ENCODE assay signal across 8 mouse cellular contexts in the genomic region with DNA sequence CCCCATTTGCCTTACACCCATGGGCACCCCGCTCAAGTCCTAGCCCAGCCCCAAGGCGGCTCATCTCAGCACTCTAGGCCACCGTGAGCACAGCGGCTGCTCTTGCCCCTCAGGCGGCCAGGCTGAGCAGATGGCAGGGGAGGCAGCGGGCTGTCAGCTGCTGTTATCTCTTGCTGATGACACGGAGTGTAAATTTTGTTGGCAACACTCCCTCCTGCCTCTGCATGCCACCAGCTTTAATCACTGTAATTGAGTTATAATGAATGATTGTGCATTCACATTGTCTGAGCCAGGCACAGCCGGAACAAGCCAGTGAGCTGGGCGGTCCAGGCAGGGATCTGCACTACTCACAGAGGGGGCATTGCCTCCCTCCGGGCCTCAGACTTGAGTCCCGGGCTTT.
A peak's percentile ranks its signal among the peaks of the same experiment; 100 is the strongest.
DNase-seq lines count a peak whose midpoint lies in the region; ATAC-seq and TF ChIP-seq lines count a peak whose summit lies in the region.

No protein-coding gene starts in this region.

- H3K4me3 ChIP-seq in forebrain, embryonic 13.5 days: no peak overlapping the region
- no peak overlapping the region for H3K4me3 ChIP-seq in kidney, embryonic 16.5 days (ENCODE audit: low read length)
- H3K4me3 ChIP-seq in lung, adult 2 months (replicated peaks; ENCODE audit: extremely low read depth, low read depth, low read length): no peak overlapping the region

- no peak for TF ChIP-seq CTCF in lung, adult 2 months (IDR thresholded peaks at IDR 0.05; ENCODE audit: insufficient read depth, low read length)

- no peak overlapping the region for H3K4me2 ChIP-seq in forebrain, embryonic 13.5 days
- no peak overlapping the region for H3K4me2 ChIP-seq in kidney, embryonic 16.5 days (replicated peaks; ENCODE audit: low read depth, low read length)

- H3K9me3 ChIP-seq in forebrain, embryonic 13.5 days (replicated peaks): no peaks in the 10 kb centered on the region
- H3K9me3 ChIP-seq in kidney, embryonic 16.5 days (ENCODE audit: low read length): no peaks in the 10 kb centered on the region

- peaks cover 30% of the 10 kb centered on the region for H3K4me1 ChIP-seq in forebrain, embryonic 13.5 days
- H3K4me1 ChIP-seq in kidney, embryonic 16.5 days (ENCODE audit: insufficient read depth, low read length): peaks cover 12% of the 10 kb centered on the region
- H3K4me1 ChIP-seq in lung, adult 2 months (ENCODE audit: control insufficient read depth, insufficient read depth, low read length): no peaks in the 10 kb centered on the region

- peak overlapping the region; percentile 48 for H3K27ac ChIP-seq in forebrain, embryonic 13.5 days
- no peak overlapping the region for H3K27ac ChIP-seq in kidney, embryonic 16.5 days (ENCODE audit: low read length)

- ATAC-seq in forebrain, embryonic 13.5 days: peak; percentile 92
- ATAC-seq in kidney, embryonic 16.5 days (ENCODE audit: low FRiP score, low TSS enrichment): no peak

- DNase-seq in right cerebral cortex, adult 18-20 months: peak; percentile 54
- DNase-seq in right cerebral cortex, postnatal 4 days: no peak
- peak; percentile 66 to 70 for DNase-seq in layer of hippocampus, postnatal 36 days
- peak; percentile 98 for DNase-seq in retina, postnatal 1 day
- no peak for DNase-seq in spleen, adult 12 weeks (ENCODE audit: low spot score)
- no peak for DNase-seq in lung, adult 2 months

- peak overlapping the region; percentile 14; the same call in 1 of the 2 replicates for H3K9ac ChIP-seq in forebrain, embryonic 13.5 days
- H3K9ac ChIP-seq in kidney, embryonic 16.5 days (replicated peaks; ENCODE audit: low read length): no peak overlapping the region

- H3K36me3 ChIP-seq in forebrain, embryonic 13.5 days (ENCODE audit: poor library complexity, severe bottlenecking): no peaks in the 10 kb centered on the region
- no peaks in the 10 kb centered on the region for H3K36me3 ChIP-seq in kidney, embryonic 16.5 days (ENCODE audit: insufficient read depth, low read length)

- 24% methylated on average over 11 of the region's 11 CpGs for WGBS in forebrain, embryonic 13.5 days
- 42% methylated on average over 11 of the region's 11 CpGs for WGBS in kidney, embryonic 16.5 days
- 48% methylated on average over 11 of the region's 11 CpGs for WGBS in lung, adult 2 months

- TF ChIP-seq POLR2A in lung, adult 2 months (IDR thresholded peaks at IDR 0.05; ENCODE audit: borderline replicate concordance, extremely low read depth, low read depth, low read length): no peak

- peaks cover 33% of the 10 kb centered on the region for H3K27me3 ChIP-seq in forebrain, embryonic 13.5 days
- no peaks in the 10 kb centered on the region for H3K27me3 ChIP-seq in kidney, embryonic 16.5 days (ENCODE audit: insufficient read depth, low read length)

Comparison
In these comparisons a context has a peak if more than half of its experiments do, and no peak if none do; other contexts are left out.
1. DNase-seq: peak in right cerebral cortex, adult 18-20 months (single experiment), layer of hippocampus, postnatal 36 days (2 of 2) and retina, postnatal 1 day (single experiment); none in right cerebral cortex, postnatal 4 days (single experiment), spleen, adult 12 weeks (single experiment) and lung, adult 2 months (single experiment).